Mouse (Mus musculus) intestine, embryonic 16.5 days (tissue): ENCODE data around the gene Slc25a1. TPM values are rescaled to one million over a fixed set of nuclear protein-coding genes. Genes with fewer than 3 reads are reported as not detected.

Source experiments
- ATAC-seq: fragments of 200-750 bp; cut with Nextera tagmentation; 2 replicates; pipeline ENCODE4 v1.8.0; 2017; ENCODE audit warnings: moderate TSS enrichment, moderate library complexity
- H3K27ac ChIP-seq: fragments of 300-500 bp; sonication (generic); 2 replicates; pipeline ENCODE4 v1.5.1; 2014; ENCODE audit warnings: mild to moderate bottlenecking, low read length
- H3K27me3 ChIP-seq: fragments of 300-500 bp; sonication (generic); replicated peaks from 2 replicates; pipeline ENCODE4 v1.6.1; 2014; ENCODE audit warnings: low read length, control low read depth, mixed read lengths; ENCODE audit not compliant: control insufficient read depth, insufficient read depth
- H3K36me3 ChIP-seq: fragments of 300-500 bp; sonication (generic); 2 replicates; pipeline ENCODE4 v1.6.1; 2014; ENCODE audit warnings: low read length, control low read depth; ENCODE audit not compliant: control insufficient read depth, insufficient read depth
- H3K4me1 ChIP-seq: fragments of 300-500 bp; sonication (generic); 2 replicates; pipeline ENCODE4 v1.6.1; 2014; ENCODE audit warnings: low read length, control low read depth, mixed read lengths; ENCODE audit not compliant: control insufficient read depth, insufficient read depth
- H3K4me2 ChIP-seq: fragments of 300-500 bp; sonication (generic); 2 replicates; pipeline ENCODE4 v1.6.1; 2014; ENCODE audit warnings: low read depth, low read length, control low read depth
- H3K4me3 ChIP-seq: fragments of 300-500 bp; sonication (generic); 2 replicates; pipeline ENCODE4 v1.5.1; 2014; ENCODE audit warnings: mild to moderate bottlenecking, low read length
- H3K9ac ChIP-seq: fragments of 300-500 bp; sonication (generic); 2 replicates; pipeline ENCODE4 v1.6.1; 2014; ENCODE audit warnings: low read depth, low read length
- H3K9me3 ChIP-seq: fragments of 300-500 bp; sonication (generic); 2 replicates; pipeline ENCODE4 v1.6.1; 2016; ENCODE audit warnings: low read length, control low read depth; ENCODE audit not compliant: control insufficient read depth
- WGBS: fragments of 180-500 bp; shearing (Covaris S2); extraction: QIAGEN DNeasy Blood & Tissue Kit; methylation state at CpG from one replicate; pipeline ENCODE4 v1.1.7; 2014; 5-methylcytosine and 5-hydroxymethylcytosine counted together
- polyA plus RNA-seq: library from polyadenylated mRNA; unstranded; fragments of >200 nt; fragmentation: Nextera tagmentation; extraction: Ambion mirVana; gene quantifications from 2 replicates; pipeline ENCODE4 v1.2.1, GENCODE M21; 2015

Gene Slc25a1
- polyA plus RNA-seq, 1 experiment from 2014 or later = 255 TPM

DNA sequence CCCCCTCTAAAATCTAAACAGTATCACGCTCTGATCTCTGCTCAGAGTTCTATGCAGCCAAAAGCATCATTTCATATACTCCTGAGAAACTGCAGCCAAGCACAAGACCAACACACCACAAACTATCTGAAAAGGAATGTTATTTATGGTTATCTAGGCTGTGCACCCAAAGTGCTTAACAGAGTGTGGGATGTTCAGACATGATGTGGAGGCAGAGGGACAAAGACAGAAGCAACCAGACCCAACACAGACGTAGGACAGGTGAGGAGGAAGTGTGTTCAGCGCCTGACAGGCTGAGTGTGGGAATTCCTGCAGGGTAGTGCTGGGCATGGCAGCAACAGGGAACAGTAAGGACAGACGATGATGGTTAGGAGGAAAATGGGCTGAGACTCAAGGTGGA, 48.4 kb downstream of the Slc25a1 start:
- peaks cover 8% of the 10 kb centered on the region for H3K4me1 ChIP-seq
- H3K9me3 ChIP-seq = no peaks in the 10 kb centered on the region
- peaks cover 3% of the 10 kb centered on the region; the same call in 1 of the 2 replicates for H3K36me3 ChIP-seq
- 78% methylated on average over 4 of the region's 4 CpGs for whole genome bisulfite sequencing
- H3K27me3 ChIP-seq = no peaks in the 10 kb centered on the region
- H3K27ac ChIP-seq = no peak overlapping the region
- H3K9ac ChIP-seq = no peak overlapping the region
- no peak overlapping the region for H3K4me2 ChIP-seq
- no peak overlapping the region for H3K4me3 ChIP-seq
- no peak for ATAC-seq

DNA sequence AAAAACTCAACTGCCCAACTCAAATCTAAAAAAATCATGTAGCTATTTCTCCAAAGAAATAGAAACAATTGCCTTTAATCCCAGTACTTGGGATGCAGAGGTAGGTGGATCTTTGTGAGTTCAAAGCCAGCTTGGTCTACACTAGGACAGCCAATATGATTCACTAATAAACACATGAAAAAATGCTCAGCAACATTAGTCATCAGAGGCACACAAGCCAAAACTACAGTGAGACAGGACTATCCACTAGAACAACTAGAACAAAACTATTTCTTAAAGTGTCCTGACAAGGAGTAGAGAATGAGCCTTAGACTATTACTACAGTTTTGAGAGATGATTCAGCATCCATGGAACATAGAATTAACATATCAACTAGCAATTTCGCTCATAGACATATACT, 51.9 kb downstream of the Slc25a1 start:
- no peaks in the 10 kb centered on the region for H3K9me3 ChIP-seq
- no peaks in the 10 kb centered on the region for H3K27me3 ChIP-seq
- no peaks in the 10 kb centered on the region for H3K36me3 ChIP-seq
- ATAC-seq = no peak
- H3K4me1 ChIP-seq = peaks cover 12% of the 10 kb centered on the region
- no peak overlapping the region for H3K9ac ChIP-seq
- H3K27ac ChIP-seq = no peak overlapping the region
- 98% methylated on average over 1 of the region's 1 CpGs for WGBS
- H3K4me3 ChIP-seq = no peak overlapping the region
- no peak overlapping the region for H3K4me2 ChIP-seq

Other genes starting within 250 kb of the Slc25a1 start
- 43.9 and 47.9 TPM in 2 replicates for gene Med15, start 195.3 kb downstream of the Slc25a1 start, polyA plus RNA-seq
- 56.5 and 59.2 TPM in 2 replicates for gene Klhl22, start 168.6 kb downstream of the Slc25a1 start, polyA plus RNA-seq
- 4.4 and 5.7 TPM in 2 replicates for gene Scarf2, start 130.9 kb downstream of the Slc25a1 start, polyA plus RNA-seq
- not detected in 2 replicates for gene B830017H08Rik, start 95.1 kb downstream of the Slc25a1 start, polyA plus RNA-seq
- 1.1 and 1.2 TPM in 2 replicates for gene Car15, start 89.9 kb downstream of the Slc25a1 start, polyA plus RNA-seq
- 0.26 and 0.31 TPM in 2 replicates for gene Gm20518, start 36.5 kb downstream of the Slc25a1 start, polyA plus RNA-seq
- gene Tssk1, start 34.0 kb downstream of the Slc25a1 start, polyA plus RNA-seq = 0.05 TPM in 1 of 2 replicates, not detected in the other
- gene Dgcr2, start 29.7 kb downstream of the Slc25a1 start, polyA plus RNA-seq = 65.4 and 67.4 TPM in 2 replicates
- gene Tssk2, start 29.6 kb downstream of the Slc25a1 start, polyA plus RNA-seq = not detected in 2 replicates
- gene Ess2, start 16.9 kb downstream of the Slc25a1 start, polyA plus RNA-seq = 28.8 and 29.5 TPM in 2 replicates
- gene Gsc2, start 13.2 kb downstream of the Slc25a1 start, polyA plus RNA-seq = 0.23 TPM in 1 of 2 replicates, not detected in the other
- 0.29 TPM in 1 of 2 replicates, not detected in the other for gene Vpreb2, start 52.2 kb upstream of the Slc25a1 start, polyA plus RNA-seq
- 77.0 and 77.1 TPM in 2 replicates for gene Dgcr6, start 124.6 kb upstream of the Slc25a1 start, polyA plus RNA-seq
- gene Prodh, start 162.0 kb upstream of the Slc25a1 start, polyA plus RNA-seq = 20.1 and 24.4 TPM in 2 replicates
- gene Rtn4r, start 199.4 kb upstream of the Slc25a1 start, polyA plus RNA-seq = 0.73 and 2.4 TPM in 2 replicates